Mouse (Mus musculus) megakaryocyte, embryonic 14.5 days (primary cell): ENCODE results near the gene Trim56.

Source experiments
- FLI1 ChIP-seq: IDR thresholded peaks from 2 replicates; pipeline ENCODE4 v1.6.1; 2012; ENCODE audit warnings: low read length, inconsistent platforms, mixed read lengths
- GATA1 ChIP-seq: IDR thresholded peaks from 3 replicates; pipeline ENCODE4 v1.6.1; 2012; ENCODE audit warnings: mixed read lengths, low read length, inconsistent platforms, borderline replicate concordance

DNA sequence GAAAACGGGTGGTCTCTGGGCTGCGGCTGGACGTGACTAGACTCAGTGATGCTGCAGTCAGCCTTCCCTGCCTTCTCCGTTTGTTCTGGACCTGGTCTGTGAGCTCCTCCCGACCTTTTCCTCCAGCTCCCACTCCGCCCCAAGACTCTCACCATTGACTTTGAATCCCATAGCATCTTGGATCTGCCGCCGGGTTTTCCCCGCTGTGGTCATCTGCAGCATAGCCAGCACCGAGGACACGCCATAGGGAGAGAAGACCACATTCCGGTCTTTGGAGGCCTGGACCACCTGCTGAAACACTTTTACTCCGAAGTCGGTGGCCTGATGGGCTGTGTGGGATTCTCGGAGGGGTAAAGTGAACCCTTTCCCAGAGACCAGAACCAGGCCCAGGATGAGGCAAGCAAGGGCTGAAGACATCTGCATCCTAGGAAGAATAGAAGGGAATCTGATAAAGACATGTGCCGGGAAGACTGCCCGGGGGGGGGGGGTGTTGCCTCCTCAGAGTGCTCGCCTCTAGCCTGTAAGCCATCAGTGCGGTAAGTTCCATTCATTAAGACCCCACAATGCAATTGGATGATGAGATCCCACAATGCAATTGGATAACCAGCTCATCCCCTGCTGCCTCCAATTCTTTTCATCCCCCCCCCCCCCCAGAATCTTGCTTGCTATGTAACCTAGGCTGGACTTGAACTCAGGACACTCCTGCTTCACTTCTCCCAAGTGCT lies 45.0 kb downstream of the Trim56 start:
- no peak for TF ChIP-seq GATA1
- no peak for TF ChIP-seq FLI1
